Mouse (Mus musculus) intestine, embryonic 14.5 days (tissue): ENCODE results near the gene Map3k5. TPM values are rescaled to one million over a fixed set of nuclear protein-coding genes. Genes with fewer than 3 reads are reported as not detected.

Source experiments
- ATAC-seq: fragments of 200-750 bp; cut with Nextera tagmentation; replicated peaks from 2 replicates; pipeline ENCODE4 v1.8.0; 2017; ENCODE audit warnings: low read depth, moderate number of reproducible peaks, moderate TSS enrichment, moderate library complexity; ENCODE audit not compliant: low FRiP score, low TSS enrichment
- DNase-seq: peaks from one replicate; pipeline ENCODE4 v3.0.0-alpha.2; 2018; ENCODE audit warnings: low spot score
- H3K27ac ChIP-seq: fragments of 300-500 bp; sonication (generic); 2 replicates; pipeline ENCODE4 v1.5.1; 2014; ENCODE audit warnings: low read depth, mild to moderate bottlenecking, control low read depth
- H3K27me3 ChIP-seq: fragments of 300-500 bp; sonication (generic); replicated peaks from 2 replicates; pipeline ENCODE4 v1.6.1; 2014; ENCODE audit warnings: low read length, control low read depth; ENCODE audit not compliant: control insufficient read depth, insufficient read depth
- H3K36me3 ChIP-seq: fragments of 300-500 bp; sonication (generic); 2 replicates; pipeline ENCODE4 v1.6.1; 2014; ENCODE audit warnings: low read length, control low read depth; ENCODE audit not compliant: control insufficient read depth, insufficient read depth
- H3K4me1 ChIP-seq: fragments of 300-500 bp; sonication (generic); replicated peaks from 2 replicates; pipeline ENCODE4 v1.6.1; 2014; ENCODE audit warnings: low read length, control low read depth, mixed read lengths; ENCODE audit not compliant: control insufficient read depth, insufficient read depth
- H3K4me2 ChIP-seq: fragments of 300-500 bp; sonication (generic); 2 replicates; pipeline ENCODE4 v1.6.1; 2014; ENCODE audit warnings: low read length
- H3K4me3 ChIP-seq: fragments of 300-500 bp; sonication (generic); 2 replicates; pipeline ENCODE4 v1.5.1; 2014; ENCODE audit warnings: low read depth, low read length, control low read depth, mixed read lengths
- H3K9ac ChIP-seq: fragments of 300-500 bp; sonication (generic); 2 replicates; pipeline ENCODE4 v1.6.1; 2014; ENCODE audit warnings: mild to moderate bottlenecking, low read length
- H3K9me3 ChIP-seq: fragments of 300-500 bp; sonication (generic); 2 replicates; pipeline ENCODE4 v1.6.1; 2016; ENCODE audit warnings: low read length, control low read depth; ENCODE audit not compliant: control insufficient read depth
- WGBS: fragments of 180-500 bp; shearing (Covaris S2); extraction: QIAGEN DNeasy Blood & Tissue Kit; methylation state at CpG from one replicate; pipeline ENCODE4 v1.1.7; 2014; 5-methylcytosine and 5-hydroxymethylcytosine counted together
- polyA plus RNA-seq: library from polyadenylated mRNA; unstranded; fragments of >200 nt; fragmentation: Nextera tagmentation; extraction: Ambion mirVana; gene quantifications from 2 replicates; pipeline ENCODE4 v1.2.1, GENCODE M21; 2014

The Map3k5 gene
- polyA plus RNA-seq, 1 experiment from 2014 or later, result 2.8 TPM

- ATAC-seq, result no peak
- no peaks in the 10 kb centered on the region for H3K36me3 ChIP-seq
- no peak overlapping the region for H3K9ac ChIP-seq
- no peaks in the 10 kb centered on the region for H3K4me1 ChIP-seq
- H3K4me2 ChIP-seq, result no peak overlapping the region
- no peak overlapping the region for H3K27ac ChIP-seq
- no peaks in the 10 kb centered on the region for H3K9me3 ChIP-seq
- no peaks in the 10 kb centered on the region for H3K27me3 ChIP-seq
- WGBS, result 90% methylated on average over 11 of the region's 11 CpGs
- no peak for DNase-seq
- no peak overlapping the region for H3K4me3 ChIP-seq
Measured at GRCm38 (mm10) chr10:20090171-20090570, 155.9 kb downstream of the Map3k5 start.

DNA sequence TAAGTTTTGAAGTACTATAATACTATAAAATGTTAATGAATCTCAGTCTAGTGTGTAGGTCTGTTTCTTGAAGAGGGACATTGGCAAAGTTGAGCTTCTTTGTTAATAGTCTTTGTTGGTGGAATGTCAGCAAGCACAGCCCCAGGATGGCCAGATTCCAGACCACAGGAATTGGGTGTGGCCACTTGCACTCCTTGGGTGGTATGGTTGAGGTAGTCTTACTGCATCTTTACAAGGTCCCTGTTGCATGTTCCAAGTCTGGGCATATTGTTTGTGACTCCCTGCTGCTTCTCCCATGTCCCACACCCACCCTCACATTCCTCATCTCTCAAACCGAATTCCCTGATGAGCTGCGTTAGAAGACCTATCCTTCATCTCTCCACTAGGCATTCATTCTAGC is 157.1 kb downstream of the Map3k5 start:
- no peaks in the 10 kb centered on the region for H3K9me3 ChIP-seq
- H3K9ac ChIP-seq, result no peak overlapping the region
- ATAC-seq (no peak), DNase-seq (no peak)
- no peaks in the 10 kb centered on the region for H3K36me3 ChIP-seq
- WGBS, result 91% methylated on average over 2 of the region's 2 CpGs
- no peaks in the 10 kb centered on the region for H3K4me1 ChIP-seq
- no peaks in the 10 kb centered on the region for H3K27me3 ChIP-seq
- H3K27ac ChIP-seq, result no peak overlapping the region
- no peak overlapping the region for H3K4me3 ChIP-seq
- no peak overlapping the region for H3K4me2 ChIP-seq

- H3K27ac ChIP-seq, result no peak overlapping the region
- no peaks in the 10 kb centered on the region for H3K27me3 ChIP-seq
- ATAC-seq, result no peak
- H3K4me2 ChIP-seq, result no peak overlapping the region
- H3K4me3 ChIP-seq, result no peak overlapping the region
- H3K36me3 ChIP-seq, result no peaks in the 10 kb centered on the region
- H3K9me3 ChIP-seq, result no peaks in the 10 kb centered on the region
- no peak for DNase-seq
- no peaks in the 10 kb centered on the region for H3K4me1 ChIP-seq
- 88% methylated on average over 3 of the region's 3 CpGs for WGBS
- no peak overlapping the region for H3K9ac ChIP-seq
Measured at GRCm38 (mm10) chr10:20092371-20092770, 158.1 kb downstream of the Map3k5 start.

- H3K4me2 ChIP-seq, result no peak overlapping the region
- no peaks in the 10 kb centered on the region for H3K36me3 ChIP-seq
- H3K9ac ChIP-seq, result no peak overlapping the region
- no peaks in the 10 kb centered on the region for H3K27me3 ChIP-seq
- H3K27ac ChIP-seq, result no peak overlapping the region
- DNase-seq (no peak), ATAC-seq (no peak)
- 84% methylated on average over 6 of the region's 6 CpGs for WGBS
- H3K4me3 ChIP-seq, result no peak overlapping the region
- no peaks in the 10 kb centered on the region for H3K9me3 ChIP-seq
- no peaks in the 10 kb centered on the region; the same call in 1 of the 2 replicates for H3K4me1 ChIP-seq
Measured at GRCm38 (mm10) chr10:20101456-20101855, 167.2 kb downstream of the Map3k5 start.

DNA sequence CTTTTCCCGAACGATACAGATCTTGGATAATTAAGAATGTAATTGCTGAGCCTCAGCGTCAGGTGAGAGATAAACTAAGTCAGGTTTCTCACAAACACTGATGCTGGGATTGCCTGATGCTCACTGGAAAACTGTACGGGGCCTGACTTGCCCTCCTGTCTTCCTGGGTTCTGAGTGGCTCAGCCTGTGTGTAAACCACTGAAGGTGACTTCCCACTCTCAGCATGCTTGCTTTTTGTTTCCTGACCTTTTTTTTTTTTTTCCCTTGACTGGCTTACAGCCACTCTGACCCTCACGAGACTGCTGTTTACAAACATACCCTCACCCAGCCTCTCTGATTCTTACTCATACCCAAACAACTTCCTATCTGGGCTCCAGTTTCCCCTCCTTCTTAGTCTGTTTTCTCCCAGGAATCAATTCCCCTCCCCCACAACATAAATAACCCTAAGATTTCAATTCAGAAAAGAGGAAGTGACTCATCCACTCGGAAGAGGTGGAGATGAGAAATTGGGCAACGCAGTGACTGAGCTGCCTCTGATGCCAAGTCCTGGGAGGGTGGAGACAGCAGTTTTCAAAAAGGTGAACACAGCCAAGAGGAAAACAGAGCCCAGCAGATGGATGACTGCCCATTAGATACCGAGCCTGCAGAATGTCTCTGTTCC is 170.1 kb downstream of the Map3k5 start:
- Histone ChIP-seq H3K4me1 (no peaks in the 10 kb centered on the region; the same call in 1 of the 2 replicates), H3K27ac (no peak overlapping the region), H3K9me3 (no peaks in the 10 kb centered on the region), H3K4me2 (no peak overlapping the region), H3K4me3 (no peak overlapping the region), H3K36me3 (no peaks in the 10 kb centered on the region), H3K9ac (no peak overlapping the region), H3K27me3 (no peaks in the 10 kb centered on the region)
- DNase-seq (no peak), ATAC-seq (no peak)
- WGBS, result 48% methylated on average over 8 of the region's 8 CpGs

DNA sequence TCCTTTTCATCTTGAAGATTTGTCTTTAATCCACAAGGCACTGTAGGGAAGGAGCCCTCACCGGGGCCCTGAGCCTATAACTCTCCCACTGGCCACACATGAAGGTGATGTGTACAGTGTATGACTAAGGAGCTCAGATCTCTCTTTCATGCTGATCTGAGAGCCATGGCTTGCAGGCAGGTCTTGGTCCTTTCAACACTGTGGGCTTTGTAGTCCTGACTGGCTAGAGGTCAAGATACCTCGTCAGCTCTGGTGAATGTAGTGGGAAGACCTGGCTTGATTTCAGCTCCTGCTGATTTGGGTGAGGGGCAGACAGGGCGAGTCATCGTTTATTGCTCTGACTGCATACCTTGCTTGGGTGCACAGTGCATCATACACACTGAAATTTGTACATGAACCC is 171.3 kb downstream of the Map3k5 start:
- H3K36me3 ChIP-seq, result no peaks in the 10 kb centered on the region
- no peak for DNase-seq

GRCm38 (mm10) chr10:20107031-20107430 is 172.8 kb downstream of the Map3k5 start:
- no peak for ATAC-seq
- Histone ChIP-seq H3K9ac (no peak overlapping the region), H3K4me2 (no peak overlapping the region), H3K4me3 (no peak overlapping the region), H3K27me3 (no peaks in the 10 kb centered on the region), H3K27ac (no peak overlapping the region), H3K36me3 (no peaks in the 10 kb centered on the region), H3K9me3 (no peaks in the 10 kb centered on the region), H3K4me1 (no peaks in the 10 kb centered on the region; the same call in 1 of the 2 replicates)
- 92% methylated on average over 14 of the region's 14 CpGs for whole genome bisulfite sequencing
- no peak for DNase-seq

More for the DNA sequence above, 171.3 kb downstream of the Map3k5 start:
- no peaks in the 10 kb centered on the region for H3K27me3 ChIP-seq
- WGBS, result 61% methylated on average over 4 of the region's 4 CpGs
- no peak overlapping the region for H3K9ac ChIP-seq
- H3K4me1 ChIP-seq, result no peaks in the 10 kb centered on the region; the same call in 1 of the 2 replicates
- no peak overlapping the region for H3K27ac ChIP-seq
- no peaks in the 10 kb centered on the region for H3K9me3 ChIP-seq
- no peak overlapping the region for H3K4me3 ChIP-seq
- ATAC-seq, result peak; percentile 40; the same call in 1 of the 2 replicates
- H3K4me2 ChIP-seq, result no peak overlapping the region

- Histone ChIP-seq H3K4me3 (no peak overlapping the region), H3K27ac (no peak overlapping the region), H3K9me3 (no peaks in the 10 kb centered on the region), H3K36me3 (no peaks in the 10 kb centered on the region), H3K4me2 (no peak overlapping the region), H3K9ac (no peak overlapping the region), H3K4me1 (no peaks in the 10 kb centered on the region), H3K27me3 (no peaks in the 10 kb centered on the region)
- 87% methylated on average over 5 of the region's 5 CpGs for WGBS
- no peak for DNase-seq
- no peak for ATAC-seq
Measured at GRCm38 (mm10) chr10:20111508-20111907, 177.2 kb downstream of the Map3k5 start.
